14 mouse cellular contexts compared by ENCODE assay signal in genomic region chr12:29639543-29640196, GRCm38 (mm10).
A peak's percentile ranks its signal among the peaks of the same experiment; 100 is the strongest.
DNase-seq lines count a peak whose midpoint lies in the region; ATAC-seq lines count a peak whose summit lies in the region.
"Had no signal": no experiment of that assay in that cellular context is flagged by ENCODE, and none has a peak within 500 bp of the region (broad histone marks: within the 10 kb centered on the region; RNA-seq: fewer than 3 reads in every experiment).

No protein-coding gene starts in this region.

- no peak overlapping the region for H3K27ac ChIP-seq in embryonic facial prominence, embryonic 13.5 days
- no peak overlapping the region for H3K27ac ChIP-seq in hindbrain, embryonic 16.5 days (ENCODE audit: low read depth, low read length)
- H3K27ac ChIP-seq: liver, embryonic 12.5 days had no signal

- ATAC-seq in frontal cortex, adult (ENCODE audit: low TSS enrichment): peak; percentile 69
- peak; percentile 56; the same call in 1 of the 2 replicates for ATAC-seq in embryonic facial prominence, embryonic 13.5 days (ENCODE audit: insufficient number of reproducible peaks, insufficient read depth, low FRiP score, low TSS enrichment, low read depth)
- peak; percentile 60 for ATAC-seq in hindbrain, embryonic 16.5 days
- ATAC-seq: liver, embryonic 12.5 days had no signal

- H3K36me3 ChIP-seq in embryonic facial prominence, embryonic 13.5 days: no peaks in the 10 kb centered on the region
- H3K36me3 ChIP-seq in hindbrain, embryonic 16.5 days (ENCODE audit: control insufficient read depth, insufficient read depth, low read length): no peaks in the 10 kb centered on the region
- H3K36me3 ChIP-seq: liver, embryonic 12.5 days had no signal

- no peak overlapping the region for H3K9ac ChIP-seq in embryonic facial prominence, embryonic 13.5 days
- H3K9ac ChIP-seq in hindbrain, embryonic 16.5 days (ENCODE audit: low read depth, low read length): no peak overlapping the region
- H3K9ac ChIP-seq: liver, embryonic 12.5 days had no signal

- DNase-seq in frontal cortex, postnatal 14 days (ENCODE audit: low spot score in 2 of 2): no peak
- DNase-seq in neural tube, embryonic 10.5 days (ENCODE audit: extremely low spot score, low spot score): peak; percentile 60
- no peak for DNase-seq in T-cell, adult 2 months (ENCODE audit: low spot score)
- DNase-seq in gastrocnemius, postnatal 4 days (ENCODE audit: low spot score in 2 of 2): no peak
- DNase-seq in adrenal gland, postnatal 14 days: no peak
- DNase-seq: adrenal gland, postnatal 10 days; B cell, adult 2 months; cerebellum, adult 9-10 months; kidney, adult 18-20 months; lung, postnatal 4 days had no signal

- H3K27me3 ChIP-seq in embryonic facial prominence, embryonic 13.5 days: no peaks in the 10 kb centered on the region
- H3K27me3 ChIP-seq in hindbrain, embryonic 16.5 days (replicated peaks; ENCODE audit: control insufficient read depth, insufficient read depth, low read length): no peaks in the 10 kb centered on the region
- H3K27me3 ChIP-seq: liver, embryonic 12.5 days had no signal

- WGBS in embryonic facial prominence, embryonic 13.5 days: 36% methylated on average over 11 of the region's 11 CpGs
- WGBS in hindbrain, embryonic 16.5 days: 46% methylated on average over 11 of the region's 11 CpGs

- H3K4me1 ChIP-seq in embryonic facial prominence, embryonic 13.5 days: no peaks in the 10 kb centered on the region
- peaks cover 11% of the 10 kb centered on the region for H3K4me1 ChIP-seq in hindbrain, embryonic 16.5 days (ENCODE audit: control insufficient read depth, insufficient read depth, low read depth, low read length)
- H3K4me1 ChIP-seq: liver, embryonic 12.5 days had no signal

- H3K9me3 ChIP-seq in embryonic facial prominence, embryonic 13.5 days: no peaks in the 10 kb centered on the region
- no peaks in the 10 kb centered on the region for H3K9me3 ChIP-seq in hindbrain, embryonic 16.5 days (ENCODE audit: control insufficient read depth, low read length)
- H3K9me3 ChIP-seq: liver, embryonic 12.5 days had no signal

- no peak overlapping the region for H3K4me2 ChIP-seq in embryonic facial prominence, embryonic 13.5 days
- no peak overlapping the region for H3K4me2 ChIP-seq in hindbrain, embryonic 16.5 days (ENCODE audit: low read length)
- H3K4me2 ChIP-seq: liver, embryonic 12.5 days had no signal

- H3K4me3 ChIP-seq in embryonic facial prominence, embryonic 13.5 days: no peak overlapping the region
- H3K4me3 ChIP-seq in hindbrain, embryonic 16.5 days (ENCODE audit: low read length): no peak overlapping the region
- H3K4me3 ChIP-seq: liver, embryonic 12.5 days had no signal
